Mouse (Mus musculus) adrenal gland, adult 2 months (tissue): ENCODE results near the gene Prkg2. TPM values are rescaled to one million over a fixed set of nuclear protein-coding genes. Genes with fewer than 3 reads are reported as not detected.

ENCODE experiments used
- DNase-seq: peaks from one replicate; pipeline ENCODE4 v3.0.0; 2021
- polyA plus RNA-seq: library from polyadenylated mRNA; depleted of rRNA; stranded (reverse); fragments of >200 nt; gene quantifications from 2 replicates; pipeline ENCODE4 v1.2.3, GENCODE M21; 2012; rRNA removed
- total RNA-seq, 2 experiments: library from RNA; stranded (reverse); gene quantifications; 2 replicates each; pipeline ENCODE4 v1.2.3; 2021

Gene Prkg2
- total and polyA plus RNA-seq, 3 experiments: 0.33 to 4.3 (median 2.9) TPM

DNA sequence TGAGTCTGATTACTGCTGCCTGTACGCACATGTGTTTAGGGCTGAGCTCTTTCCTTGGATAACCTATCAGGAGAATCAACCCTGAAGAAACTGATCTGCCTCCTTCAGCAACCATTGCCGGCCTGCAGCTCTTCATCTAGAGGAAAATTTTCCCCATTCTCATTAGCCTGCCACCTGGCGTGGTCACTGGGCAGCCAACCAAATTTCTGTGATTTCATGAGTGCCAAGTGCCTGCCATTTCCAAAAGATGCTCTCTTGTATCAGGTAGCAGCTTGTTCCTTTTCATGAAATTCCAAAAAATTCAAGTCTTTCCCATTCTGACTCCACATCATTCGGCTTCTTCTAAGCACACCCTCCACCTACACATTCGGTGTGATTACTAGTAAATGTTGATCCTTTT is 136.2 kb downstream of the Prkg2 start:
- DNase-seq: no peak

DNA sequence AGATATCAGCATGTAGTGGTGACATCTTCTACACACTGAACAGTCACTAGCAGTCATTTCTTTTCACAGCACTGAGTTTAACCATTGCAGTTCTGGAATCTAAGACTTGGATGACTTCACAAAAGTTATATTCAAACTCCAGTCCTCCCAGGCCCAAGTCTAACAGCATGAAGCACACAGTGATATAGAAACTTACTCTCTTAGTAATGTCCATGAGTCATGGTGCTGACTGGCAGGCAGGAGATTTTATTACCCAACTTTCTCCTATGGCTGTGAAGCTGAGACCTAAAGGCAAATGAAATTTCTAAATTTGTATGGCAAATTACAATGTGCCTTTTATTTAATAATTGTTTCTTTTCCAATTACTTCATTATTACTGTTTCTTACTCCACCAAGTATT is 139.2 kb downstream of the Prkg2 start:
- no peak for DNase-seq

DNA sequence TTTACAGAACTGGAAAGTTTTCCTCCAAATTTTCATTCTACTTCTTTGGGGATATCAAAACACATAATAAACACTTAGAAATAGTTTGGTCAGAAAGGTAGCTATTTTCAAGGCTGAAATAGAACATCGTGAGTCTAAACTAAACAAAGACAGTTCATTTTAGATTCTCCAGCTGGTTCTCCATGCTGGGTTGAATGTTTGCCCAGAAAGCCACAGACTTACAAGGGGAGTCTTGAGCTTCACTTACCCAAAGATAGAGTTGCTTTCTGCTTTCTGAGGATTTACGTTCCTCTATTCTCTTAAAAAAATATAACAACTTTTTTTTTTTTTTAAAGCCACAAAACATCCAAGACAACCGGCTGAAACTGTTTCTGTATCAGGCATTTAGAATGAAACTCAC is 142.9 kb downstream of the Prkg2 start:
- DNase-seq: no peak

DNA sequence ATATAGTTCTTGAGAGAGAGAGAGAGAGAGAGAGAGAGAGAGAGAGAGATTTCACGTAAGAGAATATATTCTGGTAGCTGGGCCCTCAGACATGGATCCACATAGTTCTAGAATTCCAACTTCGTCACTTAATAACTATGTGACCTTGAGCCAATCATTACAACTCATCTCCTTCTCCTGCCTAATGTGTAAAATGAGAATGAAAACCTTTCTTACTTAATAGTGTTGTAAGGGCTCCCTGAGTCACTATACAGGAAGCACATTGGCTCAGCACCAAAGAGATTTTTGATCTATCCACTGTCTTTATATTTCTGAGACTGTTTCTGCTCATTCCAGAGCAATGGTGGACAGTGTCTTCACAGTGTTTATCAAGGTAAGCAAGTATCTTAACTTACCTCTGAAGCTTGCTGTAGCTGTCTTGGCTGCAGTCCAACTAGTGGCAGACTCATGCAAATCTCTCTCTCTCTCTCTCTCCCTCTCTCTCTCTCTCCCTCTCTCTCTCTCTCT is 146.6 kb downstream of the Prkg2 start:
- DNase-seq: no peak

DNA sequence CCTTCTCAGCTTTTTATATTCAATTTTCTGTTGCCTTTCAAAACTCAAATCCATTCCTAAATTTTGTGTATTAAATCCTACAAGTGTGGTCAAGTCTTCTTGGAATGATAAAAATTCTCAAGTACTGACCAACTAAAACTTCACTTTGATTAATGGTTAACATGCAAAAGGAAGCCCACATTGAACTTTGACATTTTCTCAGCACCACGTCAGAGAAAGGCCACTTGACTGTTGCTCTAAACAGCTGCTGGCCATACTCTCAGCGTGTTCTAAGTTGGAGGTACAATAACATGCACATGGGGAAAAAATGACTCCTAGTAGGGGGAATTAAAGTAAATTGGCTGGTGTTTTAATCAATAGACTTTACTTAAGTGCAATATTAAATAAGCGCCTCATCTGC is 155.1 kb downstream of the Prkg2 start:
- DNase-seq: no peak

Other genes starting within 250 kb of the Prkg2 start
- 1 to 10 TPM in 1 of 2 experiments, under 1 TPM in 1; 0.86 to 1.4 TPM for gene Bmp3, start 182.9 kb downstream of the Prkg2 start, total RNA-seq
- 0.96 and 1.2 TPM in 2 replicates for gene Bmp3, start 182.9 kb downstream of the Prkg2 start, polyA plus RNA-seq